Mouse (Mus musculus) liver, adult 2 months (tissue): ENCODE measurements around the gene Prg4.

Source experiments
- CTCF ChIP-seq: fragments of 200-500 bp; IDR thresholded peaks from 2 replicates; pipeline ENCODE4 v1.5.1; 2011; ENCODE audit warnings: low read depth, low read length, control low read depth
- POLR2A ChIP-seq: fragments of 200-500 bp; IDR thresholded peaks from 2 replicates; pipeline ENCODE4 v1.6.1; 2011; ENCODE audit warnings: low read length, control low read depth; ENCODE audit not compliant: insufficient read depth; ENCODE audit errors: extremely low read depth

DNA sequence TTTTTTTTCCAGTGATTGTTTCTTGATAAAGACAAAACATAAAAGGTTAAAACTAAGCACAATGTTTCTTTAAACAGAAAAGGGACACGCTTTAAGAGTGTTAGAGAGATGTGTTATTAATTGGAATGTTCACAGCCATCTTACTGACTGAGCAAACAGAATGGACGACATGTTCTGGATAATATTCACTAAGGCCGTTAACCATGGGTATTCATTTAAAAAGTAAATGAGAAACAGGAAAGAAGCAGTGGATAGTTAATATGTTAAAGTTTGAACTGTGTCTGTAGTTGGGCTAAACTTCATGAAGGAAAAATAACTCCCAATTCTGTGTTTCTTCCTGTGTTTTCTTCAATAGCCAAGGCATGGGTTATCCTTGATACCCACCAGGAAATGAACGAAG lies 37.4 kb upstream of the Prg4 start:
- TF ChIP-seq POLR2A (no peak), CTCF (no peak)
